Comparison of ENCODE assay signal across 8 mouse cellular contexts in genomic region chr4:139351931-139352711, GRCm38 (mm10). TPM values are rescaled to one million over a fixed set of nuclear protein-coding genes. Genes with fewer than 3 reads are reported as not detected.
DNase-seq lines count a peak whose midpoint lies in the region; ATAC-seq and TF ChIP-seq lines count a peak whose summit lies in the region.

Mrto4 (minus strand) TSS chr4:139352576.
Emc1 (plus strand) TSS chr4:139352587.
Ubr4 (plus strand) TSS chr4:139352609.

- no peak for TF ChIP-seq CTCF in cortical plate, adult 2 months (IDR thresholded peaks at IDR 0.05; ENCODE audit: extremely low read depth, insufficient read depth, low read length)
- TF ChIP-seq CTCF in hindbrain, postnatal 0 days (IDR thresholded peaks at IDR 0.05; ENCODE audit: low read depth), result no peak
- TF ChIP-seq CTCF in left cerebral cortex, adult 2 months (IDR thresholded peaks at IDR 0.05), result no peak

- H3K9ac ChIP-seq in hindbrain, postnatal 0 days (replicated peaks; ENCODE audit: low read length), result peak within 1 kb of the TSS; percentile 92

- intact Hi-C loops in left cerebral cortex, adult 2 months (cut with DNase I), result loop anchor here (1.0 kb wide), 1 partner anchor 28 kb away; no protein-coding TSS in a partner anchor

- no peaks in the 10 kb centered on the region for H3K9me3 ChIP-seq in hindbrain, postnatal 0 days (ENCODE audit: low read length)

- peak within 1 kb of the TSS; percentile 65 for H3K4me3 ChIP-seq in cortical plate, adult 2 months (ENCODE audit: insufficient read depth, low read length)
- H3K4me3 ChIP-seq in hindbrain, postnatal 0 days (ENCODE audit: low read length), result peak within 1 kb of the TSS; percentile 78
- H3K4me3 ChIP-seq in left cerebral cortex, adult 2 months, result peak within 1 kb of the TSS; percentile 82
- H3K4me3 ChIP-seq in macrophage (ENCODE audit: inconsistent target), result peak within 1 kb of the TSS; percentile 96

- TF ChIP-seq POLR2A in cortical plate, adult 2 months (IDR thresholded peaks at IDR 0.05; ENCODE audit: extremely low read depth, insufficient read depth, low read length), result peak; percentile 64; the same call in 1 of the 2 replicates

- H3K27ac ChIP-seq in cortical plate, adult 2 months (ENCODE audit: insufficient read depth, low read length), result peak within 1 kb of the TSS; percentile 99
- H3K27ac ChIP-seq in hindbrain, postnatal 0 days, result peak within 1 kb of the TSS; percentile 97
- peak within 1 kb of the TSS; percentile 98 for H3K27ac ChIP-seq in left cerebral cortex, adult 2 months
- H3K27ac ChIP-seq in macrophage, result peak within 1 kb of the TSS; percentile 85

- peaks cover 26% of the 10 kb centered on the region for H3K36me3 ChIP-seq in hindbrain, postnatal 0 days (ENCODE audit: insufficient read depth, low read length)
- peaks cover 23% of the 10 kb centered on the region for H3K36me3 ChIP-seq in macrophage (ENCODE audit: inconsistent target)

- DNase-seq in adipocyte (ENCODE audit: low spot score), result peak; percentile 77
- DNase-seq in gastrocnemius, adult 8-10 months (ENCODE audit: low spot score in 2 of 2), result peak; percentile 67 to 77
- DNase-seq in hindbrain, postnatal 0 days (ENCODE audit: low spot score), result peak; percentile 89
- DNase-seq in left cerebral cortex, adult 2 months (ENCODE audit: extremely low spot score in 1 of 2, low spot score in 2 of 2), result peak; percentile 81 to 86
- peak; percentile 73 for DNase-seq in retina, postnatal 7 days (ENCODE audit: low read depth, low spot score)
- DNase-seq in urinary bladder, adult 18-20 months (ENCODE audit: low spot score in 2 of 2), result peak; percentile 76 to 87

- WGBS in hindbrain, postnatal 0 days, result under 1% methylated on average over 63 of the region's 64 CpGs
- WGBS in macrophage (ENCODE audit: missing documents), result under 1% methylated on average over 55 of the region's 64 CpGs

- H3K79me2 ChIP-seq in macrophage (ENCODE audit: inconsistent target), result peaks cover 42% of the 10 kb centered on the region

- H3K27me3 ChIP-seq in hindbrain, postnatal 0 days (ENCODE audit: insufficient read depth, low read length), result no peaks in the 10 kb centered on the region

- peaks cover 7% of the 10 kb centered on the region for H3K4me1 ChIP-seq in cortical plate, adult 2 months (ENCODE audit: control insufficient read depth, insufficient read depth, low read length)
- H3K4me1 ChIP-seq in hindbrain, postnatal 0 days (ENCODE audit: insufficient read depth, low read length), result peaks cover 15% of the 10 kb centered on the region

- peak within 1 kb of the TSS; percentile 74 for H3K4me2 ChIP-seq in hindbrain, postnatal 0 days (ENCODE audit: low read depth, low read length)

- peak; percentile 96 for ATAC-seq in hindbrain, postnatal 0 days

RNA-seq across cellular contexts. Expression of gene Mrto4, which starts in this region (rescaled TPM):
- polyA plus RNA-seq in cortical plate, adult 2 months (2012; rRNA removed), result 53.2 and 53.9 TPM in 2 replicates
- total RNA-seq in gastrocnemius, adult 8-10 months (2022), result 10 to 100 TPM; 33.1 to 39.4 (median 36.0) TPM
- total RNA-seq in hindbrain, postnatal 0 days (2014; rRNA removed), result 23.7 and 29.7 TPM in 2 replicates
- polyA plus RNA-seq in hindbrain, postnatal 0 days (2015; fragmentation: Nextera tagmentation; extraction: Ambion mirVana), result 75.9 and 77.3 TPM in 2 replicates
- total RNA-seq in left cerebral cortex, adult 2 months (2021), result 10 to 100 TPM; 47.4 to 48.3 TPM
- total RNA-seq in macrophage (2018; cell fraction: chromatin; rRNA removed), result 10 to 100 TPM; 13.5 to 41.1 (median 27.0) TPM
- 10 to 100 TPM; 17.3 to 28.5 (median 24.7) TPM for total RNA-seq in macrophage (2018; cell fraction: cytosol; rRNA removed)
- 10 to 100 TPM; 12.1 to 51.7 (median 21.6) TPM for total RNA-seq in macrophage (2018; cell fraction: nucleus; rRNA removed)
- polyA plus RNA-seq in macrophage (2018), result 20.9 to 65.1 TPM (median 23.6 TPM) in 3 replicates

RNA-seq across cellular contexts. Expression of gene Emc1, which starts in this region (rescaled TPM):
- polyA plus RNA-seq in cortical plate, adult 2 months (2012; rRNA removed), result 69.8 and 70.9 TPM in 2 replicates
- total RNA-seq in gastrocnemius, adult 8-10 months (2022), result 10 to 100 TPM; 34.6 to 37.8 (median 36.6) TPM
- total RNA-seq in hindbrain, postnatal 0 days (2014; rRNA removed), result 66.6 and 71.0 TPM in 2 replicates
- polyA plus RNA-seq in hindbrain, postnatal 0 days (2015; fragmentation: Nextera tagmentation; extraction: Ambion mirVana), result 41.3 and 44.4 TPM in 2 replicates
- total RNA-seq in left cerebral cortex, adult 2 months (2021), result 10 to 100 TPM; 82.5 to 94.1 TPM
- 100 to 1,000 TPM in 1 of 26 experiments, 10 to 100 TPM in 25; 22.9 to 102 (median 56.0) TPM for total RNA-seq in macrophage (2018; cell fraction: chromatin; rRNA removed)
- total RNA-seq in macrophage (2018; cell fraction: cytosol; rRNA removed), result 10 to 100 TPM; 29.5 to 65.8 (median 44.7) TPM
- total RNA-seq in macrophage (2018; cell fraction: nucleus; rRNA removed), result 100 to 1,000 TPM in 8 of 26 experiments, 10 to 100 TPM in 18; 46.7 to 154 (median 90.0) TPM
- 15.7 to 25.8 TPM (median 19.1 TPM) in 3 replicates for polyA plus RNA-seq in macrophage (2018)

RNA-seq across cellular contexts. Expression of gene Ubr4, which starts in this region (rescaled TPM):
- polyA plus RNA-seq in cortical plate, adult 2 months (2012; rRNA removed), result 183 and 188 TPM in 2 replicates
- 100 to 1,000 TPM; 118 to 178 (median 133) TPM for total RNA-seq in gastrocnemius, adult 8-10 months (2022)
- total RNA-seq in hindbrain, postnatal 0 days (2014; rRNA removed), result 180 and 184 TPM in 2 replicates
- 55.4 and 65.4 TPM in 2 replicates for polyA plus RNA-seq in hindbrain, postnatal 0 days (2015; fragmentation: Nextera tagmentation; extraction: Ambion mirVana)
- total RNA-seq in left cerebral cortex, adult 2 months (2021), result 100 to 1,000 TPM; 187 to 199 TPM
- total RNA-seq in macrophage (2018; cell fraction: chromatin; rRNA removed), result 1,000 to 10,000 TPM in 1 of 26 experiments, 100 to 1,000 TPM in 25; 321 to 1,248 (median 606) TPM
- 100 to 1,000 TPM; 105 to 262 (median 140) TPM for total RNA-seq in macrophage (2018; cell fraction: cytosol; rRNA removed)
- total RNA-seq in macrophage (2018; cell fraction: nucleus; rRNA removed), result 100 to 1,000 TPM; 171 to 726 (median 319) TPM
- 106 to 123 TPM (median 108 TPM) in 3 replicates for polyA plus RNA-seq in macrophage (2018)

Comparison
In these comparisons a context has a peak if more than half of its experiments do, and no peak if none do; other contexts are left out.
1. Peak in every context shown above with its lines: DNase-seq, ATAC-seq, H3K4me3 ChIP-seq and H3K27ac ChIP-seq.